Mouse (Mus musculus) ES-Bruce4 (cell line): Measurements from ENCODE around the gene Slc10a7.

Experiments
- CTCF ChIP-seq: IDR thresholded peaks from one replicate; pipeline ENCODE4 v1.8.1; 2011; ENCODE audit warnings: low read depth, low read length
- EP300 ChIP-seq: IDR thresholded peaks from 2 replicates; pipeline ENCODE4 v1.6.1; 2011; ENCODE audit warnings: low read depth, low read length; ENCODE audit not compliant: insufficient read depth
- POLR2A ChIP-seq: IDR thresholded peaks from one replicate; pipeline ENCODE4 v1.8.1; 2011; ENCODE audit warnings: low read length; ENCODE audit not compliant: insufficient read depth

DNA sequence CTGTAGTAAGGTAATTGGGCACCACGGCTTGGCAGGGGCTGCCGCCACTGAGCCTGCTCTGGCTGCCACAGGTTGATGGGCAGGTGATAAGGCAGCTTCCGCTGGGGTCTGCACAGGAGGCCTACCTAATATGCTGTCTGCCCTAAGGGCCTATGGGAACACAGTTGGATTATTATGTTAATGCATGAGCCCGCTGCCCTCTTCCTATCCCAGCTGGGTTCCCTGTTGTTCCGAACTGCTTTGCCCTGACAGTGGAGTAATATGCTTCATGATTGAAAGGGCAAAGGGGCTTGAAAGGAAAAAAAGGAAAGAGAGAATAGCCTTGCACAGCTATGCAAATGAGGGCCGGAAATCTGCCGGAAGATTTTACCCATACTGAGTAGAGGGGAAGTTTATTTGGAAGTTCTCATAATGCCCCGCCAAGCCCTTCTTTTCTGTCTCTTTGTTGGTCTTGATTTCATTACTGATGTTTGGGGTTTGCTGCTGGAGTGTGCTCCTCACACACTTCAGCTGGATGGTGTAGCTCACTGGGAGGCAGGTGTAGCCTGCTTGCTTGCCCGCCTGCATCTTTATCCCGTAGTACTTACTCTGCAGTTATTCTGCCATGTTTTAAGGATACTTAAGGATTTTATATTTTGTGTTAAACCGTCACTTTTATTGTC, 47.8 kb downstream of the Slc10a7 start:
- no peak for TF ChIP-seq POLR2A
- TF ChIP-seq EP300: peak; percentile 82
- no peak for TF ChIP-seq CTCF
